Mouse (Mus musculus): Measurements from ENCODE around the gene Tmem229b. TPM values are rescaled to one million over a fixed set of nuclear protein-coding genes. Genes with fewer than 3 reads are reported as not detected.
A peak's percentile ranks its signal among the peaks of the same experiment; 100 is the strongest.

Gene Tmem229b
- polyA plus RNA-seq, 1 experiment from 2014 or later, result 2.9 TPM

DNA sequence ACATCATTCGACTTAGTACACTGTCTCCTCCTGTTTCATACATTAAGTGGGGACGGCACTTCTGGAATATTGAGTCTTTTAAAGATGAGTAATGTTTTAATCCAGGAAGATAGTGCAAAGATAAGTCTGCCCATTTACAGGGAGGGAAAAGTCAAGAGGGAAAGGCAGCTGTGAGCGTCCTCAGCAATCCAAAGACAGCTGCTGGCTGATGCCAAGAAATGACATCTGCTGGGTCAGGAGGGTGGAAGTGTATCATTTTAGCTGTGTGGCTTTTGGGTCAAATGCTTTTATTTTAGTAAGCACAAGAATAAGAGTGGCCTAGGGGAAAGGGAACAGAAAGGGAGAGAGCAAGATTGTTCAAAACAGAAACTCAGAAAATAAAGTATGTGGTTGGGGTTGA lies 85.4 kb downstream of the Tmem229b start:
- 77% methylated on average over 3 of the region's 3 CpGs for WGBS
- Histone ChIP-seq H3K36me3 (ENCODE audit: control insufficient read depth, insufficient read depth, low read length) (no peaks in the 10 kb centered on the region), H3K4me2 (replicated peaks; ENCODE audit: low read depth, low read length) (no peak overlapping the region), H3K27ac (ENCODE audit: low read depth, low read length) (no peak overlapping the region), H3K4me3 (ENCODE audit: low read length) (no peak overlapping the region), H3K27me3 (ENCODE audit: control insufficient read depth, insufficient read depth, low read length) (no peaks in the 10 kb centered on the region), H3K9ac (ENCODE audit: low read depth, low read length) (no peak overlapping the region), H3K4me1 (ENCODE audit: control insufficient read depth, insufficient read depth, low read length) (0 out of 2 replicates have a peak, but pooled peaks cover 4% of the 10 kb centered on the region), H3K9me3 (ENCODE audit: control insufficient read depth, low read length) (no peaks in the 10 kb centered on the region)
- ATAC-seq (ENCODE audit: low FRiP score, low TSS enrichment), result no peak

DNA sequence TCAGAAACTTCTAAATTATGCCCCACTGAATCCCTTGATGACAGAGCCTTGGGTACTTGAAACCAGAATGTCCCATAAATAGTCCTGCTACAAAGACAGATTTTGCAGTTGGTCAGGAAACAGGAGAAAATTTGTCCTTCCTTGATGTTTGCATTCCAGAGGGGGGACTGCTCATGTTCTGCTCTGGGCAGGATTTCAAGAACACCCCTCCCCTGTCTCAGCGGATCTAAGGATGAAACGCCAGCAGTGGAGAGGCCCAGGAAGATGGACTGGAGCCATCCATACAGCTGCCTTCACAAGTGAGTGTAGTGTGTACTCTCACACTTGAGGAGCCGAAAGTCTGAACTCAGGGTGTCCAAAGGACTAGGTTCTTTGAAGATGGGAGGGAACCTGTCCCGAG lies 86.0 kb downstream of the Tmem229b start:
- 57% methylated on average over 4 of the region's 4 CpGs for WGBS
- Histone ChIP-seq H3K27ac (ENCODE audit: low read depth, low read length) (no peak overlapping the region), H3K4me2 (replicated peaks; ENCODE audit: low read depth, low read length) (no peak overlapping the region), H3K27me3 (ENCODE audit: control insufficient read depth, insufficient read depth, low read length) (no peaks in the 10 kb centered on the region), H3K9me3 (ENCODE audit: control insufficient read depth, low read length) (no peaks in the 10 kb centered on the region), H3K36me3 (ENCODE audit: control insufficient read depth, insufficient read depth, low read length) (no peaks in the 10 kb centered on the region), H3K4me1 (ENCODE audit: control insufficient read depth, insufficient read depth, low read length) (0 out of 2 replicates have a peak, but pooled peaks cover 4% of the 10 kb centered on the region), H3K9ac (ENCODE audit: low read depth, low read length) (no peak overlapping the region), H3K4me3 (ENCODE audit: low read length) (no peak overlapping the region)
- ATAC-seq (ENCODE audit: low FRiP score, low TSS enrichment), result no peak

GRCm38 (mm10) chr12:78919079-78919712 lies 88.2 kb downstream of the Tmem229b start:
- Histone ChIP-seq H3K27ac (ENCODE audit: low read depth, low read length) (no peak overlapping the region), H3K36me3 (ENCODE audit: control insufficient read depth, insufficient read depth, low read length) (no peaks in the 10 kb centered on the region), H3K27me3 (ENCODE audit: control insufficient read depth, insufficient read depth, low read length) (no peaks in the 10 kb centered on the region), H3K4me3 (ENCODE audit: low read length) (no peak overlapping the region), H3K4me1 (ENCODE audit: control insufficient read depth, insufficient read depth, low read length) (0 out of 2 replicates have a peak, but pooled peaks cover 4% of the 10 kb centered on the region), H3K4me2 (replicated peaks; ENCODE audit: low read depth, low read length) (peak overlapping the region; percentile 16), H3K9me3 (ENCODE audit: control insufficient read depth, low read length) (no peaks in the 10 kb centered on the region), H3K9ac (ENCODE audit: low read depth, low read length) (no peak overlapping the region)
- 24% methylated on average over 16 of the region's 16 CpGs for WGBS
- peak; percentile 68 for ATAC-seq (ENCODE audit: low FRiP score, low TSS enrichment)

GRCm38 (mm10) chr12:78918227-78919078 lies 89.0 kb downstream of the Tmem229b start:
- Histone ChIP-seq H3K27me3 (ENCODE audit: control insufficient read depth, insufficient read depth, low read length) (no peaks in the 10 kb centered on the region; the same call in 1 of the 2 replicates), H3K4me3 (ENCODE audit: low read length) (no peak overlapping the region), H3K4me2 (replicated peaks; ENCODE audit: low read depth, low read length) (peak overlapping the region; percentile 19), H3K9ac (ENCODE audit: low read depth, low read length) (no peak overlapping the region), H3K27ac (ENCODE audit: low read depth, low read length) (no peak overlapping the region), H3K9me3 (ENCODE audit: control insufficient read depth, low read length) (no peaks in the 10 kb centered on the region), H3K4me1 (ENCODE audit: control insufficient read depth, insufficient read depth, low read length) (0 out of 2 replicates have a peak, but pooled peaks cover 4% of the 10 kb centered on the region), H3K36me3 (ENCODE audit: control insufficient read depth, insufficient read depth, low read length) (no peaks in the 10 kb centered on the region)
- 10% methylated on average over 9 of the region's 11 CpGs for WGBS
- ATAC-seq (ENCODE audit: low FRiP score, low TSS enrichment), result peak; percentile 74

DNA sequence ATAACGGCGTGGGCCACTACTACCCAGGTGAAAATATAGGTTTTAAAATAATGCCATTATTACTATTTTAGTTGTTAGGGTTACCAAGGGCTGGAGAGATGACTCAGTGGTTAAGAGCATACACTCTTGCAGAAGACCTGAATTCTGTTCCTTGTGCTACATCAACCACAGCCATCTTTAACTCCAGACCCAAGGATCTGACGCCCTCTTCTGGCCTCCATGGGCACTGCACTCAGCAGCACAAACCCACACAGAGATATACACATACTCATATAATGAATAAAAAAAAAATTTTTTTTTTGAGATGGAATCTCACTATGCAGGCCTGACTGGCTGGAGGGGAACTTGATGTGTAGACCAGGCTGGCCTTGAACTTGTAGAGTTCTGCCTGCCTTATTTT lies 91.1 kb downstream of the Tmem229b start:
- no peak for ATAC-seq (ENCODE audit: low FRiP score, low TSS enrichment)
- H3K36me3 ChIP-seq (ENCODE audit: control insufficient read depth, insufficient read depth, low read length), result no peaks in the 10 kb centered on the region
- no peak overlapping the region for H3K9ac ChIP-seq (ENCODE audit: low read depth, low read length)
- H3K4me2 ChIP-seq (replicated peaks; ENCODE audit: low read depth, low read length), result no peak overlapping the region
- H3K27me3 ChIP-seq (ENCODE audit: control insufficient read depth, insufficient read depth, low read length), result peaks cover 17% of the 10 kb centered on the region
- WGBS, result 84% methylated on average over 3 of the region's 3 CpGs
- peaks cover 13% of the 10 kb centered on the region; the same call in 1 of the 2 replicates for H3K4me1 ChIP-seq (ENCODE audit: control insufficient read depth, insufficient read depth, low read length)
- H3K4me3 ChIP-seq (ENCODE audit: low read length), result no peak overlapping the region
- H3K9me3 ChIP-seq (ENCODE audit: control insufficient read depth, low read length), result no peaks in the 10 kb centered on the region
- H3K27ac ChIP-seq (ENCODE audit: low read depth, low read length), result no peak overlapping the region

GRCm38 (mm10) chr12:78915561-78915960 lies 91.9 kb downstream of the Tmem229b start:
- Histone ChIP-seq H3K27me3 (ENCODE audit: control insufficient read depth, insufficient read depth, low read length) (peaks cover 25% of the 10 kb centered on the region), H3K4me2 (replicated peaks; ENCODE audit: low read depth, low read length) (no peak overlapping the region), H3K4me1 (ENCODE audit: control insufficient read depth, insufficient read depth, low read length) (peaks cover 13% of the 10 kb centered on the region; the same call in 1 of the 2 replicates), H3K4me3 (ENCODE audit: low read length) (no peak overlapping the region), H3K9ac (ENCODE audit: low read depth, low read length) (no peak overlapping the region), H3K36me3 (ENCODE audit: control insufficient read depth, insufficient read depth, low read length) (no peaks in the 10 kb centered on the region), H3K27ac (ENCODE audit: low read depth, low read length) (no peak overlapping the region), H3K9me3 (ENCODE audit: control insufficient read depth, low read length) (no peaks in the 10 kb centered on the region)
- 97% methylated on average over 3 of the region's 3 CpGs for WGBS
- ATAC-seq (ENCODE audit: low FRiP score, low TSS enrichment), result no peak

- peaks cover 34% of the 10 kb centered on the region for H3K27me3 ChIP-seq (ENCODE audit: control insufficient read depth, insufficient read depth, low read length)
- H3K9ac ChIP-seq (ENCODE audit: low read depth, low read length), result no peak overlapping the region
- H3K27ac ChIP-seq (ENCODE audit: low read depth, low read length), result no peak overlapping the region
- peaks cover 13% of the 10 kb centered on the region; the same call in 1 of the 2 replicates for H3K4me1 ChIP-seq (ENCODE audit: control insufficient read depth, insufficient read depth, low read length)
- no peaks in the 10 kb centered on the region for H3K36me3 ChIP-seq (ENCODE audit: control insufficient read depth, insufficient read depth, low read length)
- H3K4me2 ChIP-seq (replicated peaks; ENCODE audit: low read depth, low read length), result no peak overlapping the region
- H3K9me3 ChIP-seq (ENCODE audit: control insufficient read depth, low read length), result no peaks in the 10 kb centered on the region
- ATAC-seq (ENCODE audit: low FRiP score, low TSS enrichment), result no peak
- no peak overlapping the region for H3K4me3 ChIP-seq (ENCODE audit: low read length)
- WGBS, result 88% methylated on average over 4 of the region's 4 CpGs
These were observed 93.0 kb downstream of the Tmem229b start for GRCm38 (mm10) chr12:78914458-78914857.
